Mouse (Mus musculus) cerebellum, postnatal 14 days (tissue): ENCODE data around the gene Hdhd3.

Experiments
- DNase-seq, 2 experiments: peaks; one replicate each; pipeline ENCODE4 v3.0.0; 2021; ENCODE audit warnings: mixed read lengths in 2 of 2

The Hdhd3 gene

GRCm38 (mm10) chr4:62472071-62472470, 31.2 kb downstream of the Hdhd3 start:
- no peak for DNase-seq

GRCm38 (mm10) chr4:62470598-62471051, 32.6 kb downstream of the Hdhd3 start, which contains the start of gene Wdr31:
TSS of gene Wdr31 (minus strand) at chr4:62470896.
- peak; percentile 90 for DNase-seq

- no peak for DNase-seq
Measured at GRCm38 (mm10) chr4:62468158-62468557, 35.1 kb downstream of the Hdhd3 start.

- no peak for DNase-seq
Measured at GRCm38 (mm10) chr4:62463124-62463523, 40.1 kb downstream of the Hdhd3 start.

GRCm38 (mm10) chr4:62460348-62460747, 42.9 kb downstream of the Hdhd3 start:
- no peak for DNase-seq

- no peak for DNase-seq
Measured at GRCm38 (mm10) chr4:62459081-62459480, 44.2 kb downstream of the Hdhd3 start.

GRCm38 (mm10) chr4:62454995-62455394, 48.3 kb downstream of the Hdhd3 start:
- peak; percentile 40 to 48 for DNase-seq
